Mouse (Mus musculus) left cerebral cortex, postnatal 25 days (tissue): ENCODE measurements around the gene Chka. TPM values are rescaled to one million over a fixed set of nuclear protein-coding genes. Genes with fewer than 3 reads are reported as not detected.

Experiments used
- DNase-seq, 2 experiments: peaks; one replicate each; pipeline ENCODE4 v3.0.0; 2022; ENCODE audit warnings: low spot score in 2 of 2, mixed read lengths in 1 of 2
- intact Hi-C: fragments of 180-260 bp; cut with DNase I; formaldehyde crosslinking; loops from one replicate; pipeline ENCODE4 v1.15.1; 2025
- total RNA-seq, 2 experiments: library from RNA; stranded (reverse); gene quantifications; 2 replicates each; pipeline ENCODE4 v1.2.3; 2021

Gene Chka
- total RNA-seq, 2 experiments from 2014 or later, result 82.8 to 93.7 TPM

DNA sequence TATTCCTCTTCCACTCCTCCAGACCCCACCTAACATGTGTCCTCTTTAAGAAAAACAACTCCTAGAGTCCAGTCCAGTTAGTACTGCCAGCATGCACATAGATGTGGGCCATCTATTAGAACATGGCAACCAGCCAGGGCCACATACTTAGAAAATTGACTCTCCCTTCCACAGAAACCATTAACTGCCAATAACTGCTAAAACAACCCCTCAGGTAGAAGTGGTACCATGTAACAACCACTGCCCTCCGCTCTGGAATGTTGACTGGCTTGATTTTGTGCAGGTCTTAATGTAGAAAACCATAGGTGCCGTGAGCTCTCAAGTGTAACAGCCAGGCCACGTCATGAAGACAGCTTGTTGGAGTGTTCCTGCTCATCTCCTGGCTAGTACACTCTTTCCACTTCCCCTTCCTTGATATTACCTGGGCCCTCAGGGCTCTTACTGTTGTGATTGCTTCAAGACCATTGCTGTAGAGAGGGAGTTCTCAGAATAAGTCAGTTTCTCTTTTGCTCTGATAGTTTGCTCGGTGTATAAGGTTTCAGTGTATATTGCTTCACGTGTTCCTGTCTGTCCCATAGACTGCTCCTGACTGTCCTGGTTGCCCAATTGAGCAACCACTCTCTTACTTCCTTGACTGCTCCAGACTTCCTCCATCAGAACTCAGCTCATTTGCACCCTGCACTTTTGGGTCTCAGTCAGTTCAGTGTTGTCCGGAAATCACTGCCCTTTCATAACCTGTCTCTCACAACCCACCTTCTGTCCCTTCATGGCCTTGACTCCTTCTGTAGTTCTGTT lies 28.7 kb downstream of the Chka start:
- intact Hi-C loops, result no loop called here

GRCm38 (mm10) chr19:3882214-3882613 lies 30.6 kb downstream of the Chka start:
- no peak for DNase-seq
- intact Hi-C loops, result no loop called here

More for the DNA sequence above, 28.7 kb downstream of the Chka start:
- no peak for DNase-seq

DNA sequence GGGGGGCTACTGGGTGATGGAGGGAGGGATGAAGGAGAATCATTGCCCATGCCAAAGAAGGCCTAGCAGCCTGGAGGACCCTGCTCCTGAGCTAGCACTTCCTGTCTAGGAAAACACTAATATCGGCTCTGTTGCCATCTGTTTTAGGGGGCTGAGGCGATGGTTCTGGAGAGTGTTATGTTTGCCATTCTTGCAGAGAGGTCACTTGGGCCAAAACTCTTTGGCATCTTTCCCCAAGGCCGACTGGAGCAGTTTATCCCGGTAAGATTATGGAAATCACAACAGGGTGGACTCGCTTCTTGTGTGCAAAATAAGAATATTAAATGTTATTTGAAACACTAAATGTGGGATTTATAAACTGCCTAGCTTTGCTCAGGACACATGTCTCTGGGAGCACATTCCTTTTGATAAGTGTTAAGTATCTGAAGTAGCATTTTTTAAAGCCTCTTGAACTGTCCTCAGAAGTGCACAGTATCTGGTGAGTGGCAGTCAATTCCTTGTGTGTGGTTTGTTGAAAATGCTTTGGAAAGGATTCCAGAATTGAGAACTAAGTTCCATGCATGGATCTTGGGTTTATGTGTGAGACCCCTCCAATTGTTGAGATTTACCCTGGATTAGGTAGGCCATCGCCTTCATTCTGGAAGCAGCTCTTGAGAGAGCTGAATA lies 32.9 kb downstream of the Chka start:
- intact Hi-C loops, result no loop called here
- DNase-seq, result no peak

DNA sequence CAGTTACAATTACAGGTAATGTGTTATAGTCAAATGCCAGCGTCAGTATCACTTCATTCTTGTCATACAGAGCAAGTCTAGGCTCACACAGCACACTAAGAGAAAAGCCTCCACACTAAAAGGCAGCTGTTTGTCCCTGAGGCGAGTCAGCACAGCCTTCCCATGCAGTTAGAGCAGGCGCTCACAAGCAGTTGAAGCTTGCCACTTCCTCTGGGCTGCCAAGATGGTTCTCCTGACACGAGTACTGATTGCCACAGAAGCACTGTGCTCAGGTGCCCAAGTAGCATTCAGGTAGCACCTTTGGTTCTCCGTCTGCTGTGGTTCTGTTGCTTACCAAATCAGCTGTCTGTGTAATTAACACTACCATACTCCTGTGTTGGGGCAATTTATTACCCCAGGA lies 37.5 kb downstream of the Chka start:
- intact Hi-C loops, result no loop called here
- no peak for DNase-seq

- no peak for DNase-seq
- intact Hi-C loops, result no loop called here
These were observed 38.6 kb downstream of the Chka start for GRCm38 (mm10) chr19:3890181-3890580.

- DNase-seq, result no peak
- intact Hi-C loops, result no loop called here
These were observed 42.1 kb downstream of the Chka start for GRCm38 (mm10) chr19:3893545-3894116.

- no peak for DNase-seq
- intact Hi-C loops, result no loop called here
These were observed 42.7 kb downstream of the Chka start for GRCm38 (mm10) chr19:3894294-3894693.

DNA sequence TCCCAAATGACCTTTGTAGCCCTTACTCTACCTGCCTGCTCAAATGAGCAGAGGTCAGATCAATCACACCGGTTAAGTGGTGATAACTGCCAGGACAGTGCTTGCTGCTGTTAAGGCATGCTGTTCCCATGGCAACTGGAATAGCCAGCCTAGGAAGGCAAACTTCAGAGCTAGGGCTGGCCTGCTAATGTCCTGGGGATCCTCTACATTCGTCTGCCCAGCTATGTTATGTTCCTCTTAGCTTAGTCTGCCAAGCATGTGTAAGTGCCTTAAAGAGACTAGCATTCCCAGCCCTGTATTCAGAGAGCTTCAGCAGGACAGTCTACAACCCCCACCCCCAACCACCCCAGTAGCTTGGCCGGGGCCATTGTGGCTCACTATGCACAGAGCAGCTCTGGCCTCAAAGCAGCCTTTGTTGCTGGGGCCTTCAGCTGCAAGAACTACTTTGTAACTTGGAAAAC lies 43.6 kb downstream of the Chka start:
- intact Hi-C loops, result no loop called here
- DNase-seq, result peak in 1 of 2 experiments; percentile 32

DNA sequence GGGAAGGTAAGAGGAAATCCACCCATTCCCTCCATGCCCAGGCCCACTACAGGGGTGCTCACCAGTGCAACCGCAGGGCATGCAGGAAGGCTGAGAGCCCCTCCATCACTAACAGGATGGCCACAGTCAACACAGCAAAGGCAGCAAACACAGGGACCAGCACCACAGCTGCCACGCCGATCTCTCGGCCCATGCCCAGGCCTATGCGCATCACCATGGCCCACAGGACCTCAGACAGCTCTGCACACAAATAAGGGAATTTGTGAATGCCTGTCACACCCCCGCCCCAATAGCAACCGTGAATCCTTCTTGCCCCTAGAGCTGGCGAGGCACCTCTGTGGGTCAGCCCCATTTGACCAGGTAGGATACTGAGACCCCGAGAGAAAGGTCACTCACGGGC lies 44.6 kb downstream of the Chka start:
- intact Hi-C loops, result no loop called here
- DNase-seq, result no peak

DNA sequence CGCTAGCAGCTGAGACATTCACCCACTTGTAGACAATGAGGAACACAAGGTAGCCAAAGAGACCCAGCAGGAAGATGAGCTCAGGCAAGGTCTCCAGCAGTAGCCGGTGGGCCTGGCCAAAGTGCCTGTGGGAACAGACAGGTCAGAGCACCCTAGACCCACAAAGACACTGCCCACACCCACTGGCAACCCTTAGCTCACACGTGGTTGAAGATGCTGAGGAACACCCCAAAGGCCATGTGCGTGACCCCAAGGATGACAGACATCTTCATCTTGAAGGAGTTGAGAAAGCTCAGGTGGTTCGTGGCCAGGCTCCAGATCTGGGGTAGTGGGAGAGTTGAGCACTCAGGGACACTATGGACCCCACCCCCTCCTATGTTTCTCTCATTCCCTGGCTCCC lies 46.0 kb downstream of the Chka start:
- no peak for DNase-seq
- intact Hi-C loops, result no loop called here

DNA sequence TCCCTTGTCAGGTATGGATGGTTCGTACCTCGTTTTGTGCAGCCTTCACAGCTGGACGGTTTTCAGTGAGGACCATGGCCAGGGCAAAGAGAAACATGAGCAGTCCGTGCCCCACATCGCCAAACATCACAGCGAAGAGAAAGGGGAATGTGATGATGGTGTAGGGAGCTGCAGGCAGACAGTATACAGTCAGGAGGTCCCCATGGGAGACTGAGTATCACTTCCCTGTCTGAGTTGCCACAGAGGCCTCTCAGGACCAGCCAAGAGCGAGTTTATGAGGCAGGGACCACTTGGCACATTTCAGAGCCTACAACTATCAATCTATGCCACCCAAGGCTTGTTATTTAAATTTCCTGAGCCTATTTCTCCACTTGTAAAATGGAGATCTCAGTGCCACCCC lies 47.4 kb downstream of the Chka start:
- intact Hi-C loops, result no loop called here
- no peak for DNase-seq

- peak in 1 of 2 experiments; percentile 56 for DNase-seq
- intact Hi-C loops, result no loop called here
These were observed 48.0 kb downstream of the Chka start for GRCm38 (mm10) chr19:3899618-3900017.

GRCm38 (mm10) chr19:3902966-3903365 lies 51.4 kb downstream of the Chka start:
- intact Hi-C loops, result no loop called here
- DNase-seq, result no peak

DNA sequence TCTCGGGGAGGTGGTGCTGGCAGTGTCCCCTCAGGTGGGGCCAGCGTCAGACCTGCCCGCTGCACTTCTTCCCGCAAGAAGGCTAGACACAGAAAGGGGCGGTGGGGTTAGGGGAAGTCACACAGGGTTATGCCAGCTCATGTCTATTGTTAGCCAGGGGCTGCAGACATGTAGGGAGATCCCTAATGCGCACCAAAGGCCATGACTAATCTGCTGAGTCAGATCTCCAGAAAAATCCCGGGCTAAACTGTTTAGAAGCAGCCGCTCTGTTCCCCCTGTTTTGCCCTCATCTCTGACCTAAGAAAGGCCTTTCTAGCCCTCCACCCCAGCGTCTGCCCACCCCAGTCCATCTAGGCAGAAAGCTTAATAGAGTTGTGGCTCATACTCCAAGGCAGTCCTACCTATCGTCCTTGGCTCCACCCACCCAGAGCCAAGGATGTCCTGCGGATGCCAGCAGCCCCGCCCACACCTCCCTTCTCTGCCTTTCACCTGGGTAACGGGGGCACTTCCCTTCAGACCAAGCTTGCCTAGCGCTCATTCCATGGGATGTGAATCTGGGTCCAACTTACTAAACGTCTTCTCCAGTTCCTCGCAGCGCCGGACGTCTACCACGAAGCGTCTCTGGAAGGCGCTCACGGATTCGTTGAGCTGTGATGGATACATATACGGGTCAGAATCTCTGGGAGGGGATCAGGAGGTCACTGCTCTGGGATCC lies 52.2 kb downstream of the Chka start:
- intact Hi-C loops, result no loop called here
- no peak for DNase-seq

DNA sequence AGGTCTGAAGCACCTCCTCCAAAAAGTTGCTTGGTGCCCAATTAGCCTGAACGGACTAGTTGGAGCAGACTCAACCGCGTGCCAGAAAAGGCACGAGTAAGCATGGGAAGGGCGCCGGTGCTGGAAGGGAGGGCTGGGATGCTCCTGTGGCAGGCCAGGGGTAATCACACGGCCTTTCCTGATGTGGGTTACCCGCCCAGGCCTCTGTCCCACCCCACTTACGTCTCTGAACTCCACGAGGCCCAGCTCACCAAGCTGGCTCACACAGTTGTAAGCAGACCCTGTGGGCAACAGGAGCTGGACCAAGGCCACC lies 52.7 kb downstream of the Chka start:
- intact Hi-C loops, result no loop called here

GRCm38 (mm10) chr19:3905261-3905969 lies 53.8 kb downstream of the Chka start:
- DNase-seq, result no peak
- intact Hi-C loops, result no loop called here

More for the DNA sequence above, 52.7 kb downstream of the Chka start:
- DNase-seq, result no peak

GRCm38 (mm10) chr19:3906326-3906725 lies 54.8 kb downstream of the Chka start:
- intact Hi-C loops, result no loop called here

GRCm38 (mm10) chr19:3906795-3907786 lies 55.5 kb downstream of the Chka start, which contains the start of gene Tcirg1:
TSS of gene Tcirg1 (minus strand) at chr19:3907133.
- intact Hi-C loops, result no loop called here
- peak; percentile 49 to 67 for DNase-seq

More at GRCm38 (mm10) chr19:3906326-3906725, 54.8 kb downstream of the Chka start:
- DNase-seq, result no peak
